Mouse (Mus musculus): ENCODE results near the gene Wfdc13. TPM values are rescaled to one million over a fixed set of nuclear protein-coding genes. Genes with fewer than 3 reads are reported as not detected.
A peak's percentile ranks its signal among the peaks of the same experiment; 100 is the strongest.

Gene Wfdc13
- polyA plus RNA-seq, 1 experiment from 2014 or later, result not detected

GRCm38 (mm10) chr2:164676103-164676502 lies 8.8 kb upstream of the Wfdc13 start:
- Histone ChIP-seq H3K4me3 (no peak overlapping the region), H3K9ac (no peak overlapping the region), H3K27me3 (replicated peaks) (peaks cover 5% of the 10 kb centered on the region; the same call in 1 of the 2 replicates), H3K4me1 (replicated peaks) (no peaks in the 10 kb centered on the region), H3K9me3 (replicated peaks) (peaks cover 4% of the 10 kb centered on the region; the same call in 1 of the 2 replicates), H3K27ac (ENCODE audit: poor library complexity, severe bottlenecking) (no peak overlapping the region), H3K4me2 (no peak overlapping the region), H3K36me3 (no peaks in the 10 kb centered on the region)
- no peak for ATAC-seq (ENCODE audit: insufficient number of reproducible peaks, low FRiP score)
- 76% methylated on average over 7 of the region's 7 CpGs for WGBS

GRCm38 (mm10) chr2:164676916-164677685 lies 7.8 kb upstream of the Wfdc13 start:
- no peaks in the 10 kb centered on the region for H3K36me3 ChIP-seq
- H3K27ac ChIP-seq (ENCODE audit: poor library complexity, severe bottlenecking), result no peak overlapping the region
- no peak overlapping the region for H3K4me3 ChIP-seq
- peaks cover 4% of the 10 kb centered on the region; the same call in 1 of the 2 replicates for H3K9me3 ChIP-seq (replicated peaks)
- 73% methylated on average over 16 of the region's 16 CpGs for WGBS
- ATAC-seq (ENCODE audit: insufficient number of reproducible peaks, low FRiP score), result no peak
- H3K9ac ChIP-seq, result no peak overlapping the region
- H3K4me1 ChIP-seq (replicated peaks), result no peaks in the 10 kb centered on the region
- no peak overlapping the region for H3K4me2 ChIP-seq
- peaks cover 5% of the 10 kb centered on the region; the same call in 1 of the 2 replicates for H3K27me3 ChIP-seq (replicated peaks)

GRCm38 (mm10) chr2:164678848-164679625 lies 5.9 kb upstream of the Wfdc13 start:
- H3K4me3 ChIP-seq, result peak overlapping the region; percentile 30
- no peak overlapping the region for H3K9ac ChIP-seq
- peaks cover 4% of the 10 kb centered on the region; the same call in 1 of the 2 replicates for H3K9me3 ChIP-seq (replicated peaks)
- H3K4me1 ChIP-seq (replicated peaks), result no peaks in the 10 kb centered on the region
- H3K27ac ChIP-seq (ENCODE audit: poor library complexity, severe bottlenecking), result no peak overlapping the region
- H3K27me3 ChIP-seq (replicated peaks), result peaks cover 5% of the 10 kb centered on the region; the same call in 1 of the 2 replicates
- ATAC-seq (ENCODE audit: insufficient number of reproducible peaks, low FRiP score), result peak; percentile 51; the same call in 1 of the 2 replicates
- no peaks in the 10 kb centered on the region for H3K36me3 ChIP-seq
- 19% methylated on average over 19 of the region's 19 CpGs for WGBS
- peak overlapping the region; percentile 62 for H3K4me2 ChIP-seq

GRCm38 (mm10) chr2:164679906-164680305 lies 5.0 kb upstream of the Wfdc13 start:
- Histone ChIP-seq H3K9ac (no peak overlapping the region), H3K36me3 (no peaks in the 10 kb centered on the region), H3K4me1 (replicated peaks) (no peaks in the 10 kb centered on the region), H3K27ac (ENCODE audit: poor library complexity, severe bottlenecking) (no peak overlapping the region), H3K4me3 (no peak overlapping the region), H3K27me3 (replicated peaks) (peaks cover 5% of the 10 kb centered on the region; the same call in 1 of the 2 replicates), H3K9me3 (replicated peaks) (peaks cover 4% of the 10 kb centered on the region; the same call in 1 of the 2 replicates), H3K4me2 (no peak overlapping the region)
- 60% methylated on average over 3 of the region's 3 CpGs for WGBS
- ATAC-seq (ENCODE audit: insufficient number of reproducible peaks, low FRiP score), result no peak

GRCm38 (mm10) chr2:164698201-164698600 lies 13.3 kb downstream of the Wfdc13 start, which contains the start of gene Spint4:
TSS of gene Spint4 (plus strand) at chr2:164698501.
- H3K36me3 ChIP-seq, result no peaks in the 10 kb centered on the region
- H3K27ac ChIP-seq (ENCODE audit: poor library complexity, severe bottlenecking), result no peak within 1 kb of the TSS
- H3K27me3 ChIP-seq (replicated peaks), result no peaks in the 10 kb centered on the region
- WGBS, result 79% methylated on average over 4 of the region's 4 CpGs
- H3K4me3 ChIP-seq, result no peak within 1 kb of the TSS
- H3K9ac ChIP-seq, result no peak within 1 kb of the TSS
- H3K4me2 ChIP-seq, result no peak within 1 kb of the TSS
- H3K9me3 ChIP-seq (replicated peaks), result no peaks in the 10 kb centered on the region
- no peak for ATAC-seq (ENCODE audit: insufficient number of reproducible peaks, low FRiP score)
- no peaks in the 10 kb centered on the region for H3K4me1 ChIP-seq (replicated peaks)

- no peak for ATAC-seq (ENCODE audit: insufficient number of reproducible peaks, low FRiP score)
- Histone ChIP-seq H3K27ac (ENCODE audit: poor library complexity, severe bottlenecking) (no peak overlapping the region), H3K36me3 (no peaks in the 10 kb centered on the region), H3K4me3 (no peak overlapping the region), H3K4me2 (no peak overlapping the region), H3K9ac (no peak overlapping the region), H3K4me1 (replicated peaks) (no peaks in the 10 kb centered on the region), H3K9me3 (replicated peaks) (no peaks in the 10 kb centered on the region), H3K27me3 (replicated peaks) (no peaks in the 10 kb centered on the region)
- WGBS, result 69% methylated on average over 5 of the region's 5 CpGs
Measured at GRCm38 (mm10) chr2:164700959-164701358, 16.1 kb downstream of the Wfdc13 start.

- H3K4me1 ChIP-seq (replicated peaks), result no peaks in the 10 kb centered on the region
- H3K27ac ChIP-seq (ENCODE audit: poor library complexity, severe bottlenecking), result no peak overlapping the region
- H3K9me3 ChIP-seq (replicated peaks), result no peaks in the 10 kb centered on the region
- no peak overlapping the region for H3K4me2 ChIP-seq
- H3K36me3 ChIP-seq, result no peaks in the 10 kb centered on the region
- no peak for ATAC-seq (ENCODE audit: insufficient number of reproducible peaks, low FRiP score)
- no peak overlapping the region for H3K9ac ChIP-seq
- 84% methylated on average over 5 of the region's 5 CpGs for WGBS
- no peak overlapping the region for H3K4me3 ChIP-seq
- H3K27me3 ChIP-seq (replicated peaks), result no peaks in the 10 kb centered on the region
Measured at GRCm38 (mm10) chr2:164701761-164702160, 16.9 kb downstream of the Wfdc13 start.

GRCm38 (mm10) chr2:164704235-164704634 lies 19.3 kb downstream of the Wfdc13 start:
- Histone ChIP-seq H3K4me2 (no peak overlapping the region), H3K27me3 (replicated peaks) (no peaks in the 10 kb centered on the region), H3K36me3 (no peaks in the 10 kb centered on the region), H3K27ac (ENCODE audit: poor library complexity, severe bottlenecking) (no peak overlapping the region), H3K9me3 (replicated peaks) (no peaks in the 10 kb centered on the region), H3K9ac (no peak overlapping the region), H3K4me3 (no peak overlapping the region), H3K4me1 (replicated peaks) (no peaks in the 10 kb centered on the region)
- WGBS, result 67% methylated on average over 5 of the region's 5 CpGs
- no peak for ATAC-seq (ENCODE audit: insufficient number of reproducible peaks, low FRiP score)

GRCm38 (mm10) chr2:164705328-164705727 lies 20.4 kb downstream of the Wfdc13 start:
- no peak overlapping the region for H3K9ac ChIP-seq
- WGBS, result 88% methylated on average over 6 of the region's 6 CpGs

GRCm38 (mm10) chr2:164705991-164706390 lies 21.1 kb downstream of the Wfdc13 start:
- Histone ChIP-seq H3K4me1 (replicated peaks) (no peaks in the 10 kb centered on the region), H3K4me3 (no peak overlapping the region)

More at GRCm38 (mm10) chr2:164705328-164705727, 20.4 kb downstream of the Wfdc13 start:
- Histone ChIP-seq H3K4me2 (no peak overlapping the region), H3K36me3 (no peaks in the 10 kb centered on the region), H3K4me3 (no peak overlapping the region), H3K4me1 (replicated peaks) (no peaks in the 10 kb centered on the region), H3K27ac (ENCODE audit: poor library complexity, severe bottlenecking) (no peak overlapping the region), H3K27me3 (replicated peaks) (no peaks in the 10 kb centered on the region), H3K9me3 (replicated peaks) (no peaks in the 10 kb centered on the region)
- no peak for ATAC-seq (ENCODE audit: insufficient number of reproducible peaks, low FRiP score)

GRCm38 (mm10) chr2:164715005-164715404 lies 30.1 kb downstream of the Wfdc13 start, which contains the start of gene Spint5:
TSS of gene Spint5 (plus strand) at chr2:164715305.
- no peaks in the 10 kb centered on the region for H3K4me1 ChIP-seq (replicated peaks)
- no peak within 1 kb of the TSS for H3K27ac ChIP-seq (ENCODE audit: poor library complexity, severe bottlenecking)
- no peak for ATAC-seq (ENCODE audit: insufficient number of reproducible peaks, low FRiP score)
- H3K27me3 ChIP-seq (replicated peaks), result no peaks in the 10 kb centered on the region
- H3K9ac ChIP-seq, result no peak within 1 kb of the TSS
- no peak within 1 kb of the TSS for H3K4me2 ChIP-seq
- 62% methylated on average over 6 of the region's 6 CpGs for WGBS
- no peak within 1 kb of the TSS for H3K4me3 ChIP-seq
- H3K9me3 ChIP-seq (replicated peaks), result peaks cover 4% of the 10 kb centered on the region
- no peaks in the 10 kb centered on the region for H3K36me3 ChIP-seq

More at GRCm38 (mm10) chr2:164705991-164706390, 21.1 kb downstream of the Wfdc13 start:
- Histone ChIP-seq H3K36me3 (no peaks in the 10 kb centered on the region), H3K9ac (no peak overlapping the region), H3K27me3 (replicated peaks) (no peaks in the 10 kb centered on the region), H3K9me3 (replicated peaks) (no peaks in the 10 kb centered on the region), H3K4me2 (no peak overlapping the region), H3K27ac (ENCODE audit: poor library complexity, severe bottlenecking) (no peak overlapping the region)
- ATAC-seq (ENCODE audit: insufficient number of reproducible peaks, low FRiP score), result no peak
- WGBS, result 85% methylated on average over 14 of the region's 14 CpGs

Measured in heart, embryonic 12.5 days (tissue).